ENCODE assay signal across 12 mouse cellular contexts in genomic region chr17:27925504-27925903, GRCm38 (mm10). TPM values are rescaled to one million over a fixed set of nuclear protein-coding genes. Genes with fewer than 3 reads are reported as not detected.
DNase-seq lines count a peak whose midpoint lies in the region; ATAC-seq and TF ChIP-seq lines count a peak whose summit lies in the region.
"Had no signal": no experiment of that assay in that cellular context is flagged by ENCODE, and none has a peak within 500 bp of the region (broad histone marks: within the 10 kb centered on the region; RNA-seq: fewer than 3 reads in every experiment).

No protein-coding gene starts in this region.

- intact Hi-C loops in gastrocnemius, postnatal 14 days (cut with DNase I; ENCODE audit: low total_unique reads): no loop called here
- intact Hi-C loops in gastrocnemius, postnatal 36 days (cut with DNase I): no loop called here

- peaks cover 19% of the 10 kb centered on the region for H3K4me1 ChIP-seq in liver, postnatal 0 days (ENCODE audit: insufficient read depth)
- no peaks in the 10 kb centered on the region for H3K4me1 ChIP-seq in liver, embryonic 11.5 days (replicated peaks; ENCODE audit: control insufficient read depth, insufficient read depth, low read length)
- H3K4me1 ChIP-seq in stomach, embryonic 15.5 days: peaks cover 31% of the 10 kb centered on the region
- H3K4me1 ChIP-seq in forebrain, postnatal 0 days (ENCODE audit: insufficient read depth): no peaks in the 10 kb centered on the region

- H3K27ac ChIP-seq in liver, postnatal 0 days (ENCODE audit: low read depth): no peak overlapping the region
- H3K27ac ChIP-seq in liver, embryonic 11.5 days (ENCODE audit: low read depth, low read length): no peak overlapping the region
- H3K27ac ChIP-seq in stomach, embryonic 15.5 days: peak overlapping the region; percentile 77
- H3K27ac ChIP-seq in forebrain, postnatal 0 days (ENCODE audit: low read depth, low read length): no peak overlapping the region
- H3K27ac ChIP-seq: embryonic facial prominence, embryonic 15.5 days had no signal

- 62% methylated on average over 7 of the region's 7 CpGs for WGBS in liver, postnatal 0 days (ENCODE audit: insufficient replicate concordance)
- WGBS in liver, embryonic 11.5 days: 79% methylated on average over 7 of the region's 7 CpGs
- WGBS in stomach, embryonic 15.5 days: 58% methylated on average over 7 of the region's 7 CpGs
- 77% methylated on average over 7 of the region's 7 CpGs for WGBS in forebrain, postnatal 0 days

- no peak for TF ChIP-seq CTCF in liver, postnatal 0 days (IDR thresholded peaks at IDR 0.05; ENCODE audit: low read depth)
- TF ChIP-seq CTCF in forebrain, postnatal 0 days (IDR thresholded peaks at IDR 0.05; ENCODE audit: low read depth): no peak

- no peak overlapping the region for H3K4me2 ChIP-seq in liver, postnatal 0 days (ENCODE audit: low read depth, low read length)
- H3K4me2 ChIP-seq in liver, embryonic 11.5 days: no peak overlapping the region
- no peak overlapping the region for H3K4me2 ChIP-seq in stomach, embryonic 15.5 days
- H3K4me2 ChIP-seq in forebrain, postnatal 0 days (ENCODE audit: low read depth): no peak overlapping the region
- H3K4me2 ChIP-seq: embryonic facial prominence, embryonic 15.5 days had no signal

- H3K4me3 ChIP-seq in liver, postnatal 0 days (ENCODE audit: low read depth, low read length): no peak overlapping the region
- H3K4me3 ChIP-seq in liver, embryonic 11.5 days (ENCODE audit: low read depth, low read length): no peak overlapping the region
- H3K4me3 ChIP-seq in stomach, embryonic 15.5 days (replicated peaks): no peak overlapping the region
- no peak overlapping the region for H3K4me3 ChIP-seq in forebrain, postnatal 0 days (ENCODE audit: low read depth, low read length)
- H3K4me3 ChIP-seq: embryonic facial prominence, embryonic 15.5 days; megakaryocyte, embryonic 14.5 days had no signal

- H3K9me3 ChIP-seq in liver, postnatal 0 days (ENCODE audit: low read length): no peaks in the 10 kb centered on the region
- no peaks in the 10 kb centered on the region for H3K9me3 ChIP-seq in liver, embryonic 11.5 days (ENCODE audit: control insufficient read depth, low read length)
- no peaks in the 10 kb centered on the region for H3K9me3 ChIP-seq in stomach, embryonic 15.5 days
- no peaks in the 10 kb centered on the region for H3K9me3 ChIP-seq in forebrain, postnatal 0 days (ENCODE audit: low read length)
- H3K9me3 ChIP-seq: embryonic facial prominence, embryonic 15.5 days; megakaryocyte, embryonic 14.5 days had no signal

- H3K9ac ChIP-seq in liver, postnatal 0 days (replicated peaks): no peak overlapping the region
- H3K9ac ChIP-seq in liver, embryonic 11.5 days (ENCODE audit: low read depth, low read length): no peak overlapping the region
- H3K9ac ChIP-seq in stomach, embryonic 15.5 days: no peak overlapping the region
- no peak overlapping the region for H3K9ac ChIP-seq in forebrain, postnatal 0 days
- H3K9ac ChIP-seq: embryonic facial prominence, embryonic 15.5 days had no signal

- peak; percentile 36; the same call in 1 of the 2 replicates for ATAC-seq in liver, postnatal 0 days
- ATAC-seq in liver, embryonic 11.5 days (replicated peaks; ENCODE audit: low FRiP score): no peak
- 0 out of 2 replicates have a peak, but pooled peaks have one; percentile 30 for ATAC-seq in stomach, embryonic 15.5 days (ENCODE audit: insufficient read depth, low FRiP score, low read depth)
- ATAC-seq in forebrain, postnatal 0 days: no peak

- DNase-seq in gastrocnemius, postnatal 14 days: peak; percentile 32
- DNase-seq in gastrocnemius, postnatal 36 days: no peak
- no peak for DNase-seq in liver, postnatal 0 days
- DNase-seq in liver, embryonic 11.5 days (ENCODE audit: low spot score): no peak
- DNase-seq in lung, postnatal 14 days: peak; percentile 42
- no peak for DNase-seq in spleen, postnatal 36 days (ENCODE audit: low spot score in 2 of 2)
- no peak for DNase-seq in forebrain, postnatal 0 days
- DNase-seq: adrenal gland, postnatal 25 days; thymus, adult 18-20 months had no signal

- TF ChIP-seq EP300 in liver, postnatal 0 days (IDR thresholded peaks at IDR 0.05; ENCODE audit: low read depth): no peak

- no peaks in the 10 kb centered on the region for H3K36me3 ChIP-seq in liver, postnatal 0 days (replicated peaks; ENCODE audit: insufficient read depth, low read length)
- H3K36me3 ChIP-seq in liver, embryonic 11.5 days (ENCODE audit: control insufficient read depth, insufficient read depth, low read length): no peaks in the 10 kb centered on the region
- 0 out of 2 replicates have a peak, but pooled peaks cover 2% of the 10 kb centered on the region for H3K36me3 ChIP-seq in stomach, embryonic 15.5 days
- no peaks in the 10 kb centered on the region; the same call in 1 of the 2 replicates for H3K36me3 ChIP-seq in forebrain, postnatal 0 days (ENCODE audit: insufficient read depth)
- H3K36me3 ChIP-seq: embryonic facial prominence, embryonic 15.5 days had no signal

- no peaks in the 10 kb centered on the region for H3K27me3 ChIP-seq in liver, postnatal 0 days (ENCODE audit: insufficient read depth, low read length)
- no peaks in the 10 kb centered on the region for H3K27me3 ChIP-seq in liver, embryonic 11.5 days (replicated peaks; ENCODE audit: control insufficient read depth, insufficient read depth, low read length)
- H3K27me3 ChIP-seq in stomach, embryonic 15.5 days (replicated peaks): no peaks in the 10 kb centered on the region
- no peaks in the 10 kb centered on the region for H3K27me3 ChIP-seq in forebrain, postnatal 0 days (ENCODE audit: insufficient read depth, low read length)
- H3K27me3 ChIP-seq: embryonic facial prominence, embryonic 15.5 days had no signal

RNA-seq across cellular contexts. Expression of gene Taf11, which starts 15.9 kb away (rescaled TPM):
- total RNA-seq in gastrocnemius, postnatal 14 days (2021): 10 to 100 TPM; 16.5 to 17.7 TPM
- total RNA-seq in gastrocnemius, postnatal 36 days (2021): 10 to 100 TPM; 14.8 to 16.0 TPM
- polyA plus RNA-seq in liver, postnatal 0 days (2015; fragmentation: Nextera tagmentation; extraction: Ambion mirVana): 17.4 and 17.8 TPM in 2 replicates
- polyA plus RNA-seq in liver, embryonic 11.5 days (2014; fragmentation: Nextera tagmentation; extraction: Ambion mirVana): 61.0 and 70.0 TPM in 2 replicates
- polyA plus RNA-seq in stomach, embryonic 15.5 days (2015; fragmentation: Nextera tagmentation; extraction: Ambion mirVana): 56.3 and 62.4 TPM in 2 replicates
- total RNA-seq in forebrain, postnatal 0 days (2014; rRNA removed): 22.9 and 23.9 TPM in 2 replicates
- polyA plus RNA-seq in forebrain, postnatal 0 days (2015; fragmentation: Nextera tagmentation; extraction: Ambion mirVana): 53.1 and 60.6 TPM in 2 replicates

RNA-seq across cellular contexts. Expression of gene Anks1, which starts 16.4 kb away (rescaled TPM):
- total RNA-seq in gastrocnemius, postnatal 14 days (2021): 10 to 100 TPM; 13.9 to 14.6 TPM
- 10 to 100 TPM in 1 of 2 experiments, 1 to 10 TPM in 1; 7.8 to 13.0 TPM for total RNA-seq in gastrocnemius, postnatal 36 days (2021)
- 2.3 and 3.0 TPM in 2 replicates for polyA plus RNA-seq in liver, postnatal 0 days (2015; fragmentation: Nextera tagmentation; extraction: Ambion mirVana)
- polyA plus RNA-seq in liver, embryonic 11.5 days (2014; fragmentation: Nextera tagmentation; extraction: Ambion mirVana): 8.3 and 8.9 TPM in 2 replicates
- 14.9 and 18.4 TPM in 2 replicates for polyA plus RNA-seq in stomach, embryonic 15.5 days (2015; fragmentation: Nextera tagmentation; extraction: Ambion mirVana)
- 45.0 and 67.4 TPM in 2 replicates for total RNA-seq in forebrain, postnatal 0 days (2014; rRNA removed)
- polyA plus RNA-seq in forebrain, postnatal 0 days (2015; fragmentation: Nextera tagmentation; extraction: Ambion mirVana): 16.8 and 21.1 TPM in 2 replicates

Comparison
In these comparisons a context has a peak if more than half of its experiments do, and no peak if none do; other contexts are left out.
1. DNase-seq: peak in gastrocnemius, postnatal 14 days (single experiment) and lung, postnatal 14 days (single experiment); none in gastrocnemius, postnatal 36 days (0 of 2), liver, postnatal 0 days (single experiment), liver, embryonic 11.5 days (single experiment), spleen, postnatal 36 days (0 of 2) and forebrain, postnatal 0 days (single experiment).
2. ATAC-seq: peak in liver, postnatal 0 days (single experiment) and stomach, embryonic 15.5 days (single experiment); none in liver, embryonic 11.5 days (single experiment) and forebrain, postnatal 0 days (single experiment).